Mouse (Mus musculus) activated CD4-positive, CD25-positive, alpha-beta regulatory T cell, adult 4 months (primary cell): ENCODE results near the gene Olfr314. TPM values are rescaled to one million over a fixed set of nuclear protein-coding genes. Genes with fewer than 3 reads are reported as not detected.

ENCODE experiments used
- polyA plus RNA-seq, 2 experiments: library from polyadenylated mRNA; unstranded; fragments of 100-300 nt; shearing (Covaris generic); gene quantifications; one replicate each; pipeline ENCODE4 v1.2.1; 2017

Gene Olfr314
- polyA plus RNA-seq, 2 experiments from 2014 or later: not detected

Other genes starting within 250 kb of the Olfr314 start
- under 1 TPM in 1 of 2 experiments, not detected in 1; 0.16 TPM for gene Olfr330, start 248.1 kb upstream of the Olfr314 start, polyA plus RNA-seq
- gene Olfr329-ps, start 236.5 kb upstream of the Olfr314 start, polyA plus RNA-seq: not detected
- gene Olfr328, start 227.3 kb upstream of the Olfr314 start, polyA plus RNA-seq: not detected
- gene Olfr224, start 212.4 kb upstream of the Olfr314 start, polyA plus RNA-seq: not detected
- gene Olfr325, start 205.2 kb upstream of the Olfr314 start, polyA plus RNA-seq: not detected
- gene Olfr324, start 187.8 kb upstream of the Olfr314 start, polyA plus RNA-seq: not detected
- not detected for gene 2210407C18Rik, start 166.9 kb upstream of the Olfr314 start, polyA plus RNA-seq
- not detected for gene Olfr323, start 152.5 kb upstream of the Olfr314 start, polyA plus RNA-seq
- gene Trim58, start 142.5 kb upstream of the Olfr314 start, polyA plus RNA-seq: not detected
- gene Olfr322, start 124.2 kb upstream of the Olfr314 start, polyA plus RNA-seq: not detected
- under 1 TPM in 1 of 2 experiments, not detected in 1; 0.11 TPM for gene Olfr320, start 101.9 kb upstream of the Olfr314 start, polyA plus RNA-seq
- gene Olfr319, start 83.8 kb upstream of the Olfr314 start, polyA plus RNA-seq: not detected
- not detected for gene Olfr318, start 58.9 kb upstream of the Olfr314 start, polyA plus RNA-seq
- not detected for gene Olfr317, start 43.7 kb upstream of the Olfr314 start, polyA plus RNA-seq
- gene Olfr316, start 30.2 kb upstream of the Olfr314 start, polyA plus RNA-seq: not detected
- gene Olfr315, start 9.8 kb upstream of the Olfr314 start, polyA plus RNA-seq: not detected
- not detected for gene Fam183b, start 19.0 kb downstream of the Olfr314 start, polyA plus RNA-seq
- not detected for gene Olfr313, start 32.0 kb downstream of the Olfr314 start, polyA plus RNA-seq
- gene Olfr312, start 46.3 kb downstream of the Olfr314 start, polyA plus RNA-seq: under 1 TPM in 1 of 2 experiments, not detected in 1; 0.20 TPM
- gene Olfr311, start 56.3 kb downstream of the Olfr314 start, polyA plus RNA-seq: under 1 TPM in 1 of 2 experiments, not detected in 1; 0.28 TPM
- gene Gm12258, start 64.2 kb downstream of the Olfr314 start, polyA plus RNA-seq: 10 to 100 TPM in 1 of 2 experiments, 1 to 10 TPM in 1; 9.8 to 10.5 TPM
- 1 to 10 TPM; 6.4 to 9.2 TPM for gene 2810021J22Rik, start 84.3 kb downstream of the Olfr314 start, polyA plus RNA-seq
- gene Zfp39, start 121.3 kb downstream of the Olfr314 start, polyA plus RNA-seq: 1 to 10 TPM; 7.4 to 7.7 TPM
- not detected for gene Btnl10, start 135.0 kb downstream of the Olfr314 start, polyA plus RNA-seq
- gene Rnf187, start 156.0 kb downstream of the Olfr314 start, polyA plus RNA-seq: 10 to 100 TPM; 11.4 to 17.9 TPM
- gene Hist3h2ba, start 166.0 kb downstream of the Olfr314 start, polyA plus RNA-seq: 1 to 10 TPM; 1.8 to 4.2 TPM
- 1 to 10 TPM; 3.5 to 5.4 TPM for gene Hist3h2a, start 171.7 kb downstream of the Olfr314 start, polyA plus RNA-seq
- gene Trim17, start 171.7 kb downstream of the Olfr314 start, polyA plus RNA-seq: under 1 TPM; 0.17 to 0.20 TPM
- 10 to 100 TPM; 18.5 to 22.2 TPM for gene Trim11, start 195.1 kb downstream of the Olfr314 start, polyA plus RNA-seq